Mouse (Mus musculus) ovary, postnatal 36 days (tissue): ENCODE results near the gene Hspa12b.
A peak's percentile ranks its signal among the peaks of the same experiment; 100 is the strongest.
"Not testable (repeated sequence)": the region's sequence is repeated elsewhere in the genome, so short reads cannot be mapped to it uniquely, and the experiment has no call there.

ENCODE experiments used
- DNase-seq: peaks from one replicate; pipeline ENCODE4 v3.0.0; 2022; ENCODE audit warnings: low spot score, mixed read lengths

Gene Hspa12b

GRCm38 (mm10) chr2:131127161-131127730 is at the start of gene Hspa12b:
Gene Hspa12b (plus strand): TSS chr2:131127280.
- peak; percentile 67 for DNase-seq

- no peak for DNase-seq
These were observed 46.6 kb upstream of the Hspa12b start for GRCm38 (mm10) chr2:131080507-131080906.

GRCm38 (mm10) chr2:131084206-131084605 is 42.9 kb upstream of the Hspa12b start:
- DNase-seq, result no peak

- no peak for DNase-seq
These were observed 40.3 kb upstream of the Hspa12b start, which contains the start of gene Siglec1 for GRCm38 (mm10) chr2:131086667-131087390. Gene Siglec1 (minus strand): TSS chr2:131086765.

GRCm38 (mm10) chr2:131088581-131088980 is 38.5 kb upstream of the Hspa12b start:
- DNase-seq, result no peak

- no peak for DNase-seq
These were observed 37.4 kb upstream of the Hspa12b start for GRCm38 (mm10) chr2:131089634-131090033.

- DNase-seq, result peak; percentile 4
These were observed 36.2 kb upstream of the Hspa12b start for GRCm38 (mm10) chr2:131090852-131091251.

GRCm38 (mm10) chr2:131093577-131093976 is 33.5 kb upstream of the Hspa12b start:
- no peak for DNase-seq

GRCm38 (mm10) chr2:131094823-131095222 is 32.3 kb upstream of the Hspa12b start:
- peak; percentile 79 for DNase-seq

- peak; percentile 28 for DNase-seq
These were observed 30.8 kb upstream of the Hspa12b start for GRCm38 (mm10) chr2:131096101-131096795.

- no peak for DNase-seq
These were observed 30.0 kb upstream of the Hspa12b start for GRCm38 (mm10) chr2:131097087-131097486.

- no peak for DNase-seq
These were observed 25.6 kb upstream of the Hspa12b start for GRCm38 (mm10) chr2:131101530-131101929.

GRCm38 (mm10) chr2:131104021-131104420 is 23.1 kb upstream of the Hspa12b start:
- no peak for DNase-seq

- not testable (repeated sequence) for DNase-seq
These were observed 22.0 kb upstream of the Hspa12b start for GRCm38 (mm10) chr2:131105061-131105460.

GRCm38 (mm10) chr2:131105989-131106388 is 21.1 kb upstream of the Hspa12b start:
- DNase-seq, result no peak

GRCm38 (mm10) chr2:131118968-131119574 is 8.0 kb upstream of the Hspa12b start:
- no peak for DNase-seq

GRCm38 (mm10) chr2:131124166-131124565 is 2.9 kb upstream of the Hspa12b start:
- DNase-seq, result no peak

- DNase-seq, result no peak
These were observed 1.7 kb upstream of the Hspa12b start for GRCm38 (mm10) chr2:131125157-131125963.

- DNase-seq, result no peak
These were observed 890 bp upstream of the Hspa12b start for GRCm38 (mm10) chr2:131125964-131126815.

- DNase-seq, result no peak
These were observed 1.1 kb downstream of the Hspa12b start for GRCm38 (mm10) chr2:131128211-131128610.
